Mouse (Mus musculus): Measurements from ENCODE around the gene Ppp1r9b. TPM values are rescaled to one million over a fixed set of nuclear protein-coding genes. Genes with fewer than 3 reads are reported as not detected.
A peak's percentile ranks its signal among the peaks of the same experiment; 100 is the strongest.

Gene Ppp1r9b
- total RNA-seq, 2 experiments from 2014 or later: 46.3 to 50.8 TPM

GRCm38 (mm10) chr11:94994947-94995772, 4.3 kb downstream of the Ppp1r9b start:
- no peak for DNase-seq
- intact Hi-C loops (cut with DNase I): no loop called here

DNA sequence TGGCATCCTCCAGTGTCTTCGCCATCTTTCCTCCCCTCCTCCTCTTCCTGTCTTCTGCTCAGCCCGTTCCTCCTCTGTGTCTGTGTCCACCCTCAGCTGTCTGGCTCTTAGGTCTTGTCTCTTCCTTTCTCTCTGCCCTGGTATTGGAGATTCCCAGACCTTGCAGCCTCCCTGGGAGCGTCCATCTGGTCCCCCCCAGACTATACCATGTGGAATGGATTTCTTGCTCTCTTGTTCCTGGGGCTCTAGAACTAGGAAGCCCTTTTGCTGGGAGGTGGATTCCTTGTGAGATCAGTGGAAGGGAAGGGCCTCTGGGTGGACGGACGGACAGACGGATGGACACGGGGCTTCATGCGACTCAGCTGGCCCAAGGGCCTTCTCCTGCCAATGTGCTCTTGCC, 5.3 kb downstream of the Ppp1r9b start:
- intact Hi-C loops (cut with DNase I): no loop called here

DNA sequence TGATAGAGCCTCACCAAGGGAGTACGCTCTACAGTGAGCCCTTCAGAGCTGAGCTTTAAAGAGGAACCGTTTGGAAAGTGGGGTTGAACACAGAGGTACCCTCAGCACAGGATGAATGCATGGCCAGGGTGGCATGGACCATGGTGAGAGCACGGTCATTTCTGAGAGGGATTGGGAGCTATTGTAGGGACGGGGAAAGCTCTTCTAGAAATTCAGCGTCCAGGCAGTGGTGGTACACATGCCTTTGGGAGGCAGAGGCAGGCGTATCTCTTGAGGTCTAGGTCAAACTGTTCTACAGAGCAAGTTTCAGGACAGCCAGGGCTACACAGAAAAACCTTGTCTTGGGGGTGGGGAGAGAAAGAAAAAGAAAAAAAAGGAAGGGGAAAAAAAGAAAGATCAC, 6.1 kb downstream of the Ppp1r9b start:
- intact Hi-C loops (cut with DNase I): no loop called here
- no peak for DNase-seq

More for the DNA sequence above, 5.3 kb downstream of the Ppp1r9b start:
- no peak for DNase-seq

GRCm38 (mm10) chr11:94997596-94997995, 6.8 kb downstream of the Ppp1r9b start:
- DNase-seq: no peak
- intact Hi-C loops (cut with DNase I): no loop called here

GRCm38 (mm10) chr11:94998041-94998531, 7.3 kb downstream of the Ppp1r9b start:
- intact Hi-C loops (cut with DNase I): no loop called here
- no peak for DNase-seq

DNA sequence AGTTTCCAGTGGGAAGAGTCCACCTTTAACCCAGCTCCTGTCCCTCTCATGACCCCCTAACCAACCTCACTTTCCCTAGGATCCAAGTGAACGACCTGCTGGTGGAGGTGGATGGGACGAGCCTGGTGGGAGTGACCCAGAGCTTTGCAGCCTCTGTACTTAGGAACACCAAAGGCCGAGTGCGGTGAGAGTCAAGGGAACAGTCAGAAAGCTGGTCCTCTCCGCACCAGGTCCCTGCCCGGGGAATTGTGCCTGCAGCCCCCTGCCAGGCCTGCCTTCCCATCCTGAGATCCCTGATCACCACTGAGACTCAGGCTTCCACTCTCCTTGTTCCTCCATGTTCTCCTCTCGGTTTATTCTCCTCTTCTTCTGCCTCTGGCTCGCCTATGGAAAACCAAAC, 9.3 kb downstream of the Ppp1r9b start:
- DNase-seq: no peak
- intact Hi-C loops (cut with DNase I): loop anchor here (2.0 kb wide), 1 partner anchor 61 kb away; no protein-coding TSS in a partner anchor

DNA sequence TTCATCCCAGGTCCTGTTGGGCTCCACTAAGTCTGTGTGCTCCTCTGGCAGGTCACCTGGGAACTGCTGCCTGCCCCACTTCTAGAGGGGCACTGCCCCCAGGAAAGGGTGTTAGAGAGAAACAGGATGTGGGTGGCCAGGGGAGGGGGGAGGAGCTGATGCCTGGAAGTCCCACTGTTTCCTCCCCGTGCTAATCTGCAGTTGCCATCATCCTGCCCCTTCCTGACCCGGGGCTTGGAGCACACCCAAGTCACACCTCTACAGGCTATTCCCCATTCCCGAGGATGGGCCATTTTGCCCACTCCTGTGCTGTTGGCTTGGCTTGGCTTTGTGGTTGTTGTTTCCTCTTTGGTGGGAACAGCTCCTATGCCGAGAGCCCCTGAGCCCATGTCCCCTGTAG, 9.7 kb downstream of the Ppp1r9b start:
- peak in 1 of 2 experiments; percentile 45 for DNase-seq
- intact Hi-C loops (cut with DNase I): loop anchor here (2.0 kb wide), 1 partner anchor 62 kb away; no protein-coding TSS in a partner anchor

DNA sequence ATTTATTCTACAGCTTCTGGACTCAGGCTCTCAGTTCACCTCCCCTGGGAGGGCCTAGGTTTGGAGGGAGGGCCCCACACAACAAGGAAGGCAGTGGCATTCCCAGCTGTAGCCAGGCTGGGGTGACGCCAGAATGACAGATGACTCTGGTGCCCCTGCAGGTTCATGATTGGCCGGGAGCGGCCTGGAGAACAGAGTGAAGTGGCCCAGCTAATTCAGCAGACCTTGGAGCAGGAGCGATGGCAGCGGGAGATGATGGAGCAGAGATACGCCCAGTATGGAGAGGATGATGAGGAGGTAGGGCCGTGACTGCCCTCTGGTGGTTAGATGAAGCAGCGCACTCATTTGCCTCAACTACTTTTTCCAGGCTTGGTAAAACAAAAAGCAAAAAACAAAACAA, 10.2 kb downstream of the Ppp1r9b start:
- intact Hi-C loops (cut with DNase I): loop anchor here (1.0 to 2.0 kb wide), 2 partner anchors 23 to 62 kb away; no protein-coding TSS in a partner anchor
- DNase-seq: peak; percentile 72 to 79

DNA sequence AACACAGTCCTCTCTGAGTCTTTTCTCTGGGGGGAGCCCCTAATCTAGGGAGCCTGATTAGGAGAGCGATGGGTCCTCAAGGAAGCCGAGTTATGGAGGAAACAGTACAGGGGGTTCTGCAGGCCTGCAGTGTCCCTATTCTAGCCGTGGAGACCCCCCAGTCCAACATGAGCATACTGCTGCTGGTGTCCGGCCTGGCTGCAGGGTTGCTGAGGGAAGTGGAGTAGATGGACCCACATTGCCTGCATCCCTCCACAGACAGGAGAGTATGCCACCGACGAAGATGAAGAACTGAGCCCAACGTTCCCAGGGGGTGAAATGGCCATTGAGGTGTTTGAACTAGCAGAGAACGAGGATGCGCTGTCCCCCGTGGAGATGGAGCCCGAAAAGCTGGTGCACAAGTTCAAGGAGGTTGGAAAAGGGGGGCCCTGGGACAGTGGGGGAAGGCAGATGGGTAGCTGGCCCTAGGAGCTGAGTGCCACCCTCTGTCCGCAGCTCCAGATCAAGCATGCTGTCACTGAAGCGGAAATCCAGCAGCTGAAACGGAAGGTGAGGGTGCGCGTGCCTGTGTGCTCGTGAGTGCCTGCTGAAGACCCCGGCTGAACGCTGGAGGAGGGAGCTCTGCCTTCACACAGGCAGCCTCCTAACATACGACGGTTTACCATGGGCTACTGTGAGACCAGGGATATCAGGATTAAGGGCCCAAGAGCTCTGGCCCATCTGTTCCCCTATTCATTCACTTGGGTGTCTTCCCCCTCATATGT, 10.9 kb downstream of the Ppp1r9b start:
- intact Hi-C loops (cut with DNase I): loop anchor here (1.0 to 2.0 kb wide), 2 partner anchors 23 to 63 kb away; no protein-coding TSS in a partner anchor
- no peak for DNase-seq

DNA sequence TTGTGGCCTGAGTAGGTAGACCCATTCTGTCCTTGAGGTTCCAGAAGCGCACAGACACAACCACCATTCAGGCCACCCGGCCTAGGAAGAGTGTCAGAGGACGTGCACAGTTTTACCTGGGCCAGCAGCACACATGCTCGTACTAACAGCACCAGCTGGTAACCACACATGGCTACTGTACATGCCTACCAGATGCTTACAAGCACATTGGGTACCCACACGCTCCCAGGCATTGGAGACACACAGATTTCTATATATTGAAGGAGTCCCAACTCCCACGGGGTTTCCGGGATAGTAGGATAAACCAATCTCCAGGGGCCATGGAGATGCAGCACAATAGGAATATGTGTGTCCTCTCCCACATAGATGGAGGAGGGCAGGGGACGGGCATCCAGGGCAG, 11.9 kb downstream of the Ppp1r9b start:
- DNase-seq: no peak
- intact Hi-C loops (cut with DNase I): no loop called here

- DNase-seq: peak in 1 of 2 experiments; percentile 21
- intact Hi-C loops (cut with DNase I): no loop called here
These were observed 13.5 kb downstream of the Ppp1r9b start for GRCm38 (mm10) chr11:95004136-95004936.

DNA sequence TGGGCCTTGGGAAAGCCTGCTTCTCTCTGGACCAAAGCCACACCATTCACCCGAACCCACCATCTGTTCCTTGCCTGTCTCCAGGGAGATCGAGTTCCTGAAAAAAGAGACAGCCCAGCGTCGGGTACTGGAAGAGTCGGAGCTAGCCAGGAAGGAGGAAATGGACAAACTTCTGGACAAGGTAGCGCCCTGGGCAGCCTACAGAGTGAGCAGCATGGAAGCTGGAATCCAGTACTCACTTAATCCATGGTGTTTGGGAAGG, 14.0 kb downstream of the Ppp1r9b start:
- intact Hi-C loops (cut with DNase I): no loop called here
- no peak for DNase-seq

GRCm38 (mm10) chr11:95006038-95006437, 15.2 kb downstream of the Ppp1r9b start:
- intact Hi-C loops (cut with DNase I): no loop called here
- DNase-seq: no peak

DNA sequence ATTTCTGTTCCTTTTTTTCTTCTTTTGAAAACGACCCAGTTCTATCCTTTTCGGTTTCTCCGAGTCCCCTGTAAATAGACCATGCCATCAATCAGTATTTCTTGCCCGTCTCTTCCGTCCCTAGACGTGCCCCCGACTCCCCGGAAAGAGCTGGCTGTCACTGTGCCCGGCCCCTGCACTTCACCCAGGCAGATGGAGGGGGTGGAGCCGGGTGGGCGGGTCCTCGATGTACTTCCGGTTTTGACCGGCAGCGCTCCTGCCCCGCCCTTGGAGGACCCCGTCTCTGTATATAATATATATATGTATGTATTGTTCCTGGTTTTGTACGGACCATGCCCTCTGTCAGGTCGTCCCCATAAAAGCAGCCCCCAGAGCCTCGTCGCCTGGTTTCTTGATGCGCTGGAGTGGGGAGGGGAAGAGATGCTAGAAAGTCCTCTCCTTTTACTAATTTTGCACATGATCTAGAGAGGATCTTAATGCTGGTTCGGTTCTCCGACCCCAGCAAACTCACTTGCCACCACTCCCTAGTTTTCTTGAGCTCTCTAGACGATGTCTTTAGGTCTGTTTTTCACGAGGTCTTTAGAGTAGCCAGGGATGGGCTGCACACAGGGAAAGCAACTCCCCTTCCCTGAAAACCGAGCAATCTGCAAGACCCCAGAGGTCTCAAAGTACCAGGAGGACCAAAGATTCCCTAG, 15.8 kb downstream of the Ppp1r9b start:
- intact Hi-C loops (cut with DNase I): no loop called here
- peak; percentile 75 to 76 for DNase-seq

GRCm38 (mm10) chr11:95007418-95007817, 16.6 kb downstream of the Ppp1r9b start:
- no peak for DNase-seq
- intact Hi-C loops (cut with DNase I): no loop called here

DNA sequence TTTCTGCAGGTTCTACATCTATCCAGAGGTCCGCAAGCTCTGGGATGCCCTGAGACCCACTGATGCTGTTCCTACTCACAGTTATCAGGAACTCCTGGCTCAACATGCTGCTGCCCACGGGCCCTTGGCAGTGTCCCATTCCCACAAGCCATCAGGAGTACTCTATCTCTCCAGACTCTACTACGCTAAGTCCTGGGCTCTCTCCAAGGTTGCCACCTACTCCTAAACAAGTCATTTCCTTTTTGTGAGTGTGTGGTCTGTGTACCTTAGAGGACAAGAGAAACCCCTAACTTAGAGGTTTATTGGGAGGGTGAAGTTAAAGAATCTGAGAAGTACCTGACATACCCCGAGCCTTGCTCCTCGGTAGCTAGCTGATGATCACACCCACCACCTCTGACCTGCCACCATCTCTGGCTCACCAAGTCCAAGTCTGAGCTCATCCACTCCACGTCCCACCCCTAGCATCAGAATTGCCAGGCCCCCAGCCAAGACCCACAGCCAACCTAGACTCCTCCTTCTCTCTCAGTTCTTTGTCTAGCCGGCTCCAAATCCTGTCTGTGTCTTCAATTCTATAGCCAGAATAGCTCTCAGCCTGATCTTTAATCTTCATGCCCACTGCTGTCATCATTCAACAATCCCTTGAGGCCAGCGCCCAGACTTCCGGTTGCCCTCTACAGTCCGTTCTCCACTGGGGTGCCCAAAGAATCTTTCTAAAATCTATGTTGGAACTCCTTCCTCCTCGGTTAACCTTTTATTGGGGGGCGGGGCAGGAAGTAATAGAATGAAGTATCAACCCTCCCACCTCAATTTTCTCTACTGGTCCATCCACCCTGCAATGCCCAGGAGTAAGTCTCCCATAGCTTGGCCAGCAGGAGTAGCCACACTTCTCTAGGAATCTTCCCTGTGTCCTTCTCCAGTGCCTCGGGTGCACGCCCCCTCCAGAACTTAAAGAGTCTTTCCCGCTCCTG, 18.1 kb downstream of the Ppp1r9b start:
- DNase-seq: no peak

GRCm38 (mm10) chr11:95009629-95010014, 18.8 kb downstream of the Ppp1r9b start, which contains the start of gene Samd14:
Gene Samd14 (plus strand): TSS chr11:95009879.
- intact Hi-C loops (cut with DNase I): no loop called here
- peak; percentile 59 to 64 for DNase-seq

More for the DNA sequence above, 18.1 kb downstream of the Ppp1r9b start:
- intact Hi-C loops (cut with DNase I): no loop called here

- no peak for DNase-seq
- intact Hi-C loops (cut with DNase I): no loop called here
These were observed 19.4 kb downstream of the Ppp1r9b start for GRCm38 (mm10) chr11:95010141-95010739.

Data from heart, postnatal 36 days (tissue).